Mouse (Mus musculus) hindbrain, embryonic 15.5 days (tissue): ENCODE measurements around the gene Fabp2. TPM values are rescaled to one million over a fixed set of nuclear protein-coding genes. Genes with fewer than 3 reads are reported as not detected.

Experiments used
- ATAC-seq: fragments of 200-750 bp; cut with Nextera tagmentation; 2 replicates; pipeline ENCODE4 v1.8.0; 2017; ENCODE audit warnings: low read depth, moderate number of reproducible peaks, moderate TSS enrichment; ENCODE audit not compliant: low FRiP score
- H3K27ac ChIP-seq: fragments of 300-500 bp; sonication (generic); replicated peaks from 2 replicates; pipeline ENCODE4 v1.5.1; 2015; ENCODE audit warnings: mild to moderate bottlenecking, inconsistent platforms
- H3K27me3 ChIP-seq: fragments of 300-500 bp; sonication (generic); 2 replicates; pipeline ENCODE4 v1.6.1; 2015; ENCODE audit warnings: control low read depth, inconsistent platforms
- H3K36me3 ChIP-seq: fragments of 300-500 bp; sonication (generic); 2 replicates; pipeline ENCODE4 v1.6.1; 2015; ENCODE audit warnings: control low read depth, inconsistent platforms
- H3K4me1 ChIP-seq: fragments of 300-500 bp; sonication (generic); replicated peaks from 2 replicates; pipeline ENCODE4 v1.6.1; 2015; ENCODE audit warnings: control low read depth, inconsistent platforms
- H3K4me2 ChIP-seq: fragments of 300-500 bp; sonication (generic); 2 replicates; pipeline ENCODE4 v1.6.1; 2015; ENCODE audit warnings: moderate library complexity, mild to moderate bottlenecking, inconsistent platforms
- H3K4me3 ChIP-seq: fragments of 300-500 bp; sonication (generic); 2 replicates; pipeline ENCODE4 v1.5.1; 2015; ENCODE audit warnings: mild to moderate bottlenecking, inconsistent platforms
- H3K9ac ChIP-seq: fragments of 300-500 bp; sonication (generic); 2 replicates; pipeline ENCODE4 v1.6.1; 2015; ENCODE audit warnings: inconsistent platforms
- H3K9me3 ChIP-seq: fragments of 300-500 bp; sonication (generic); 2 replicates; pipeline ENCODE4 v1.6.1; 2016; ENCODE audit warnings: control low read depth, inconsistent platforms
- WGBS: fragments of 180-500 bp; shearing (Covaris S2); methylation state at CpG from one replicate; pipeline ENCODE4 v1.1.7; 2015; 5-methylcytosine and 5-hydroxymethylcytosine counted together
- polyA plus RNA-seq: library from polyadenylated mRNA; unstranded; fragments of >200 nt; fragmentation: Nextera tagmentation; extraction: Ambion mirVana; gene quantifications from 2 replicates; pipeline ENCODE4 v1.2.1, GENCODE M21; 2015

The Fabp2 gene
- polyA plus RNA-seq = 0.72 TPM in 1 of 2 replicates, not detected in the other

DNA sequence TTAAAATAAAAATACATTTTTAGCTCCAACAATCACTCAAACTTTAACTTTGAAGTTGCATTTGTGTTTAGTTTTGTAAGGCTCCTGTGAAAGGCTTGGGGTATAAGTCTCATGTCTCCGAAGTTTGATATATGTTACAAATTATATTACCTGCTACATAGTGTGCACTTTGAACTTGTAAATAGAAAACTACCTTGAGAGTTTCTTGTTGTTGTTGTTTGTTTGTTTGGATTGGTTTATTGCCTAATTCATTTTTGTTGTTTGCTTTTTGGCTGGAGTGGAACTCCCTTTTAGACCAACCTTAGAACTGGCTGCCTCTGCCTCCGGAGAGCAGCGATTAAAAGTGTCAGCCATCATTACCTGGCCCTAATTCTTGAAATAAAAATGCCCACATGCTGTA, at the start of gene Fabp2:
Gene Fabp2 (plus strand): TSS at position 301 of the 400 bp plus-strand sequence.
- WGBS = 94% methylated on average over 3 of the region's 3 CpGs
- Histone ChIP-seq H3K4me3 (no peak within 1 kb of the TSS), H3K4me2 (no peak within 1 kb of the TSS), H3K36me3 (no peaks in the 10 kb centered on the region), H3K27me3 (no peaks in the 10 kb centered on the region), H3K9me3 (no peaks in the 10 kb centered on the region), H3K27ac (no peak within 1 kb of the TSS), H3K9ac (no peak within 1 kb of the TSS), H3K4me1 (no peaks in the 10 kb centered on the region)
- ATAC-seq = no peak

DNA sequence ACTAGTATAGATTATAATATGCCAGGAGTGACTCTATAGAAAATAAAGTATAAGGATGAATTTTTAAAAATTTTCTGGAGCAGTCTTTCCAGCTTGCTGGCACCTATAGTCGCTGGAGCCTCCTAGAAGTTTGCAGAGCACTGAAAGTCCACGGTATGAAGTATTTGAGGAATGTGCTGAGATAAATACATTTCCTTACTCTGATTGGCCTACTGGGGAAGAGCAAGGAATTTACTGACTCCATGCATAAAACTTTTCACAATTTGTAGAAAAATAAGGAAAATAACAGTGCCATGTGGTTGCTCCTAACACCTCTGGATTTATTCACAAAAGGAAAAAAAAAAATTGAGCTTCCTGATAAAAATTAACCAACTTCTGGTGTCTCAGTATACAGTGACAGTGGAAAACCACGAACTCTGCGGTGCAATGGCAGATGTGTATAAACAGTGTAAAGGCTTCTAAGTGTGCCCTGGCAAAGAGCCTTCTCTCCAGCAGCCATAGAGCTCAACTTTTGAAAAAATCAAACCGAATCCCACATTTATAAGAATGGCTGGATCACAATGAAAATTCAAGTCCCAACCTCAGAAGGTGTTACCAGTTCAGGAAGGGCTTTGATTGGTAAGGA, 46.4 kb upstream of the Fabp2 start:
- Histone ChIP-seq H3K27ac (no peak overlapping the region), H3K4me3 (no peak overlapping the region), H3K4me1 (no peaks in the 10 kb centered on the region), H3K9ac (no peak overlapping the region), H3K27me3 (no peaks in the 10 kb centered on the region), H3K4me2 (no peak overlapping the region), H3K36me3 (no peaks in the 10 kb centered on the region), H3K9me3 (no peaks in the 10 kb centered on the region; the same call in 1 of the 2 replicates)
- 87% methylated on average over 5 of the region's 5 CpGs for WGBS
- no peak for ATAC-seq

DNA sequence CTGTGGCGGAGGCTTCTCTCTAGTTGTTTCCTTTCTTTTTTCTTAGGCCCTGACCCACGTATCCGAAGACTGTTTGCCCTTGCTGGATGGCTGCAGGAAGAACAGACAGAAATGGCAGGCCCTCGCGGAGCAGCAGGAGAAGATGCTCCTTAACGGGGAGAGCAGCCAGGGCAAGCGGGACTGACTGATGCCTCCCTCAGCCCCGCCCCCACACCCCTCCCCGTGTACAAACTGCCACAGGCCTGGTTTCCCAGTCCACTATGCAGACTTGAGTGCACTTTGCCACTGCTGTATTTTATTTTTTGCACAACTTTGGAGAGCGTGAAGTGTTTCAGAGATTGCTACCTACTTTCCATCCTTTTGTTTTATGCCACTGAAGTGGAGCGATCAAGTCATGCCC, 39.7 kb upstream of the Fabp2 start:
- no peak overlapping the region for H3K4me3 ChIP-seq
- H3K9ac ChIP-seq = no peak overlapping the region
- 43% methylated on average over 11 of the region's 11 CpGs for WGBS
- no peak for ATAC-seq
- no peaks in the 10 kb centered on the region for H3K4me1 ChIP-seq
- H3K4me2 ChIP-seq = no peak overlapping the region
- H3K27me3 ChIP-seq = no peaks in the 10 kb centered on the region
- H3K9me3 ChIP-seq = no peaks in the 10 kb centered on the region
- H3K36me3 ChIP-seq = no peaks in the 10 kb centered on the region
- H3K27ac ChIP-seq = no peak overlapping the region

DNA sequence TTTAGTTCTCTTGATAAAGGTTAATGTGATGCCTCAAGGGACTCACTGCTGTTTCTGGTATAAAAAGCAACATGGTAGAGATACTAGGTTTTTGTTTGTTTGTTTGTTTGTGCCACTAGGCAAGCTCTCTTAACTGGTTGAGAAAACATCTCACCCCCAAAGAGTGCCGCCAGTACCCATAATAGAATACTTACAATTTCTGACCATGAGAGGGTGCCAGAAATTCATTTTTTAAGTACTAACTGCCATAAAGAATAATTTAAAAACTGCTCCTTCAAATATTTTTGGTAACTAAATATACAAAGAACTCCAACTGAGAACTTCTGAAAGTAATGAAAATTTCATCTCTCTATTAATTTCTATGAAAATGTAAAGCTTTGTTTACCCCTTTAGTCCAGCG, 35.0 kb upstream of the Fabp2 start:
- H3K4me3 ChIP-seq = no peak overlapping the region
- H3K4me1 ChIP-seq = no peaks in the 10 kb centered on the region
- no peak overlapping the region for H3K27ac ChIP-seq
- H3K36me3 ChIP-seq = no peaks in the 10 kb centered on the region
- no peak for ATAC-seq
- no peaks in the 10 kb centered on the region for H3K9me3 ChIP-seq
- no peak overlapping the region for H3K9ac ChIP-seq
- H3K27me3 ChIP-seq = no peaks in the 10 kb centered on the region
- WGBS = 84% methylated on average over 2 of the region's 2 CpGs
- no peak overlapping the region for H3K4me2 ChIP-seq

DNA sequence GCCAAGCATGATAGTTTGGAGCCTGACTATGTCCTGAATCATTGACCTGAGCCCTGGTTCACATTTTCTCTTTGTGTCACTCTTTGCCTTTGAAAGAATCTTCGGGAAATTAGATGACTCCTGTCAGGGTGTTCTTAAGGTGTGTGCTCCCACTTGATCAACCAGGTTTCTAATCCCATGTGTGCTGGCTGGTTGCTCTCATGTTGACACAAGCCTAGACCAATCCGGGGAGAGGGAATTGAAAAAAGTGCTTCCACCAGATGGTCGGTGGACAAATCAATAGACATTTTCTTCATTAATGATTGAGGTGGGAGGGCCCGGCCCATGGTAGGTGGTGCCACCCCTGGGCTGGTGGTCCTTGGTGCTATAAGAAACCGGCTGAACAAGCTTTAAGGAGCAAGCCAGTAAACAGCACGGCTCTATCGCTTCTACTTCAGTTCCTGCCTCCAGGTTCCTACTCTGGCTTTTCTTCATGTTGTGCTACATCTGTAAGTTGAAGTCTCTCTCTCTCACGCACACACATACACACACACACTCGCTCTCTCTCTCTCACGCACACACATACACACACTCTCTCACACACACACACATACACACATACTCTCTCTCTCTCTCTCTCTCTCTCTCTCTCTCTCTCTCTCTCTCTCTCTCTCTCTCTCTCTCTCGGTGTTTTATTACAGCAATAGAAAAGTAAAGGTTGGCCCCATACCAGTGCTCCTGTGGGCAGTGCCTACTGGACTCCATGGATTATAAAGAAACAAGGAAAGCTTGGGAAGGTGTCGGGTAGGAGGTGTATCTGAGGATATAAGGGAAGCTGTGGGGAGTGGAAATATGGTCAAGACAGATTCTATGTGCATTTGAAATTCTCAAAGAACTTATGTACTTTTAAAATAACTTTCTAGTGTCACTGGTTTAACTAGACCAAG, 34.0 kb upstream of the Fabp2 start:
- H3K4me3 ChIP-seq = no peak overlapping the region
- WGBS = 92% methylated on average over 12 of the region's 12 CpGs
- no peak overlapping the region for H3K27ac ChIP-seq
- no peaks in the 10 kb centered on the region for H3K4me1 ChIP-seq
- no peaks in the 10 kb centered on the region for H3K27me3 ChIP-seq
- no peak for ATAC-seq
- no peaks in the 10 kb centered on the region for H3K36me3 ChIP-seq
- no peak overlapping the region for H3K4me2 ChIP-seq
- no peak overlapping the region for H3K9ac ChIP-seq
- no peaks in the 10 kb centered on the region for H3K9me3 ChIP-seq

DNA sequence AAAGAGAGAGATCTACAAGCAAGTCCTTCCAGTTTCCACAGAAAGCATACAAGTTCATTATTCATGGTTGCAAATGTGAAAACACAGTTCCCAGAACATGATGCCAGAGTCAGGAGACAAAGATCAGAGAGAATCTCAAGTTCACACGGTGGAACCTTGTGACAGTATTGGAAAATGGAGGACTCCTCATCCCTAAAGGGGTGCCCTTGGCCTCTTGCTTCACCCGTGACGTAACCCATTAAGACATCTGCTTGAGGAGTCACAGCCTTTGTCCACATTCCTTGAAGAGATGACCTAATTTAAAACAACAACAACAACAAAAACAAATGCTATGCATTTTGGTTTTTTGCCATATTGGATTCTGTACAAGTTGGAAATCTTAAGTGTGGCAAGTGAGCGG, 29.8 kb upstream of the Fabp2 start:
- no peak overlapping the region for H3K4me2 ChIP-seq
- no peaks in the 10 kb centered on the region for H3K36me3 ChIP-seq
- 87% methylated on average over 4 of the region's 4 CpGs for WGBS
- no peak overlapping the region for H3K4me3 ChIP-seq
- H3K27me3 ChIP-seq = no peaks in the 10 kb centered on the region
- ATAC-seq = no peak
- no peak overlapping the region for H3K27ac ChIP-seq
- no peaks in the 10 kb centered on the region for H3K4me1 ChIP-seq
- H3K9ac ChIP-seq = no peak overlapping the region
- H3K9me3 ChIP-seq = no peaks in the 10 kb centered on the region

DNA sequence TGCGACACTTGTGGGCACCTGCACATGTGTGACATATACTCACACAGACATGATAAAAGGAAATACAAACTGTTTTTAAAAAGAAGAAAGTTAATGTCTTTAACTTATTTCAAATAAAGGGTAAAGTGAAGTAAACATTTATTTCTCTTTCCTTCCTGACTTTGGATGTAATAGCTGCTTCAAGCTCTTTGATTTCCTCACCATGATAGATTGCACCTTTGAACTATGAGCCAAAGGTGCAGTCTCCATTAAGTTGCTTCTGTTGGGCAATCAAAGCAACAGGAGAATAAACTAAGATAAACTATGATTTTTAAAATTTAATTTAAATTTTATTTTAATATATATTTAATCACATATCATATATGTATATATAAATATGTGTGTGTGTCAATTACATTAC, 26.6 kb upstream of the Fabp2 start:
- Histone ChIP-seq H3K27me3 (no peaks in the 10 kb centered on the region), H3K4me1 (no peaks in the 10 kb centered on the region), H3K9ac (no peak overlapping the region), H3K9me3 (no peaks in the 10 kb centered on the region), H3K4me3 (no peak overlapping the region), H3K27ac (no peak overlapping the region), H3K4me2 (no peak overlapping the region), H3K36me3 (no peaks in the 10 kb centered on the region)
- 97% methylated on average over 1 of the region's 1 CpGs for WGBS
- ATAC-seq = no peak

DNA sequence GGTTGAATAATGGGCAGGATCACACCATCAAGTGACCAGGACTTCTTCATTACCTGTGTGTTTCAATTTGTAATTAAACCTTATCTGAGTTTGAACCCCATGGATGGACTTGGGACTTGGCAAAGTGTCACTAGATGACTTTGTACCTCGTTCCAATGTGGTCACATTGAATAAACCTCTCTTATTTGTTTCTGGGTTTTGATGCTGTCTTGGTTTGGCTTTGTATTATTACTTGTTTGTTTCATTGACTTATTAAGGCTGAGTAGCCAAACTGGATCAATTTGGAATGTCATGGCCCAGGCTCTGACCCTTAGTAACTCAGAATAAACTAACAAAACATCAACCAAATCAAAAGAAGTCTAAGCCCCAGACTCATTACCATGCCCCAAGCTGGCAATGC, 23.3 kb upstream of the Fabp2 start:
- H3K9me3 ChIP-seq = no peaks in the 10 kb centered on the region
- ATAC-seq = no peak
- H3K27me3 ChIP-seq = no peaks in the 10 kb centered on the region
- H3K4me1 ChIP-seq = no peaks in the 10 kb centered on the region
- H3K36me3 ChIP-seq = no peaks in the 10 kb centered on the region
- H3K4me2 ChIP-seq = no peak overlapping the region
- 89% methylated on average over 1 of the region's 1 CpGs for WGBS
- no peak overlapping the region for H3K9ac ChIP-seq
- no peak overlapping the region for H3K27ac ChIP-seq
- no peak overlapping the region for H3K4me3 ChIP-seq

DNA sequence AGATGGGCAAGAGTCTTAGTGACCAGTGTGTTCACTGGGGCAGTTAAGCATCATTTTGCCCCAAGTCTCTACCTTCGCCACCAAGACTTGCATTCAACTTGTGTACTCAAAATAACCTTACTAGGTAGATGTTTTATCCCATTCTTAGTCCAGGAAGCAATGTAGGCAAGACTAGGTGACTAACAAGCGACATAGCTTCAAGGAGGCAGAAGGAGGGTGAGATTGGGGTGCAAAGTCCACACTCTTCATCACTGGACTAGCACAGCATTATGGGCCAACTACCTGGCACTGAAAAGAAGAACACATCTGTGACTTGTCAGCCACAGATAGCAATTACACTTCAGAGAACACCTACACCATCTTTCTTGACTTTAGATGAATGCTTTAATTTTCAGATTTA, 18.0 kb upstream of the Fabp2 start:
- no peaks in the 10 kb centered on the region for H3K27me3 ChIP-seq
- no peak for ATAC-seq
- no peak overlapping the region for H3K9ac ChIP-seq
- WGBS = 94% methylated on average over 2 of the region's 2 CpGs
- no peak overlapping the region for H3K27ac ChIP-seq
- no peaks in the 10 kb centered on the region for H3K4me1 ChIP-seq
- H3K36me3 ChIP-seq = no peaks in the 10 kb centered on the region
- no peak overlapping the region for H3K4me2 ChIP-seq
- H3K4me3 ChIP-seq = no peak overlapping the region
- no peaks in the 10 kb centered on the region for H3K9me3 ChIP-seq

DNA sequence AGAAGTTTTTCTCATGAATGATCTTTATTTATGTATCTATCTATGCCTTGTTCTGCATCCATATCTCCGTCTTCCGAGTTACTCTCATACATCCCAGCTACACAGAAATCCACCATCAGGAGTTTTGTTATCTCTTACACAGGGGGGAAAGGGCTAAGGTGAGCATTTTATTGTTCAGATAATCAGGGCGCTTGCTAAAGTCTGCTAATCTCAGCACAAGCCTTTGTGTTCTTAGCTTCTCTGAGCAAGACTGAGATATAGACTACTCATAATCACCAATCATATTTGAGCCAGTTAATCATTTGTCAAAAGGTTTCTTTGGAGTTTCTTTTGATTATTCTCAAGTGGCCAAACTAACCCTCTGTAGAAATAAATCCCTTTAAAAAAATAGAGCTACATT, 17.3 kb upstream of the Fabp2 start:
- Histone ChIP-seq H3K9ac (no peak overlapping the region), H3K9me3 (no peaks in the 10 kb centered on the region), H3K4me1 (no peaks in the 10 kb centered on the region), H3K27ac (no peak overlapping the region), H3K4me2 (no peak overlapping the region), H3K36me3 (no peaks in the 10 kb centered on the region), H3K27me3 (no peaks in the 10 kb centered on the region), H3K4me3 (no peak overlapping the region)
- ATAC-seq = no peak
- WGBS = 96% methylated on average over 3 of the region's 3 CpGs

DNA sequence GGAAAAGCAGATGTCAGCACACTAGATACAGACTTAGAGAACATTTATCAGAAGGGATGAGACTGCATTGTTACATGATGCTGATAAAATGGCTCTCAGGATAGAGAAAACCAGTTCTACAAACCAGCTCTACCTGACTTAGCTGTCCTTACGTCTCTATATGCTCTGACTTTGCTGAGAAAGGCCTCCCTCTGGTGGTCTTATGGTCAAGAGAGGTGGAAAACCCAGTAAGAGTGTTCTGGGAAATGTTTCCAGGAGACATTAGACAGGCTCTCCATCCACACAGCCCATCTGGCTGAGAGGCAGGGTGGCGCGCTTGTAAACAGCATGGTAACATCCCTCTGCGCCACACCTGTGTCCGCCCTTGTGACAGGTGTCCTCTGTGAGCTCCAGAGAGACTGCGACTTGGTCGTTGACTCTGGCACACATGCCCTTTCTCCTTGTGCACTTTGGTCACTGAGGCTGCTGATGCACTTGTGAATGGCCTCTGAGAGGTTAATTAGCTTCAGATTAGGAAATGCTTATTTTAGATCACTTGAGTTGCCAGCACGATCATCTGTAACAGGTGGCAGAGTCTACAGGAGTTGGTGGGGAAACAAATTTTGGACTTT, 16.1 kb upstream of the Fabp2 start:
- 90% methylated on average over 8 of the region's 8 CpGs for WGBS
- no peak for ATAC-seq
- no peaks in the 10 kb centered on the region for H3K36me3 ChIP-seq
- H3K27ac ChIP-seq = no peak overlapping the region
- H3K27me3 ChIP-seq = no peaks in the 10 kb centered on the region
- no peak overlapping the region for H3K4me2 ChIP-seq
- no peak overlapping the region for H3K4me3 ChIP-seq
- no peaks in the 10 kb centered on the region for H3K4me1 ChIP-seq
- H3K9me3 ChIP-seq = no peaks in the 10 kb centered on the region
- no peak overlapping the region for H3K9ac ChIP-seq
